Mouse (Mus musculus): Measurements from ENCODE around the gene 1500011B03Rik.

GRCm38 (mm10) chr5:114795653-114796052 is 27.6 kb downstream of the 1500011B03Rik start:
- TF ChIP-seq CTCF (IDR thresholded peaks at IDR 0.05; ENCODE audit: extremely low read depth, insufficient read depth, insufficient read length, insufficient replicate concordance) (no peak), POLR2A (IDR thresholded peaks at IDR 0.05; ENCODE audit: low read depth, low read length) (no peak)
